Mouse (Mus musculus): ENCODE measurements around the gene Pam. TPM values are rescaled to one million over a fixed set of nuclear protein-coding genes. Genes with fewer than 3 reads are reported as not detected.

Gene Pam
- polyA plus RNA-seq, 1 experiment from 2014 or later, result 10.1 TPM

DNA sequence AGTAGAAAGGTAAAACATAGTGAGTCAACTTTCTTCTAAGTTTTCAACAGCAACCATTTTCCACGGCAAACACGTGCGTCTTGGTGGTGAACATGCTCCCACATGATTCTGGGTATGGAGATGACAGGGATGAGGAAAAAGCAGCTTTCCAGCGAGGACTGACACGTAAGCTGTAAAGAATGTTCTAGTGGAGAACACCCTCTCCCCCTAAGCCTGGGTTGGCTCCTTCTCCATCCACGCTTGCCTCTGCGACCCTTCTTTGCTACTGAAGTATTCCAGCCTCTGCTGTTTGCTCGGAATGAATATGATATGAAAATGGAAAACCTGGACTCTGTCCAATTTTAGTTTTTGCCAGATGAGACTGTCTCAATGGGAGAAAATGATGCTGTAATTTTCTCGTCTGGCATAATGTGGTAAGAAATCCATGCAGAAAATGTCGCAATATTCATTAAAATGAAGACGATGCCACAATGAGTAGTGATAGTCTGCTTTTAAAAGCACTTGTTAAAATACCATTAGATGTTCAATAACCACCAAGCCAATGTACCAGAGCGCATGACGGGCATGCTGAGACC, 243.8 kb downstream of the Pam start:
- Histone ChIP-seq H3K4me1 (no peaks in the 10 kb centered on the region), H3K27me3 (ENCODE audit: low read depth, poor library complexity, severe bottlenecking) (no peaks in the 10 kb centered on the region), H3K9me3 (replicated peaks) (no peaks in the 10 kb centered on the region), H3K4me3 (no peak overlapping the region), H3K27ac (no peak overlapping the region), H3K36me3 (no peaks in the 10 kb centered on the region)
- DNase-seq (ENCODE audit: low spot score), result no peak
- WGBS, result 92% methylated on average over 13 of the region's 13 CpGs

DNA sequence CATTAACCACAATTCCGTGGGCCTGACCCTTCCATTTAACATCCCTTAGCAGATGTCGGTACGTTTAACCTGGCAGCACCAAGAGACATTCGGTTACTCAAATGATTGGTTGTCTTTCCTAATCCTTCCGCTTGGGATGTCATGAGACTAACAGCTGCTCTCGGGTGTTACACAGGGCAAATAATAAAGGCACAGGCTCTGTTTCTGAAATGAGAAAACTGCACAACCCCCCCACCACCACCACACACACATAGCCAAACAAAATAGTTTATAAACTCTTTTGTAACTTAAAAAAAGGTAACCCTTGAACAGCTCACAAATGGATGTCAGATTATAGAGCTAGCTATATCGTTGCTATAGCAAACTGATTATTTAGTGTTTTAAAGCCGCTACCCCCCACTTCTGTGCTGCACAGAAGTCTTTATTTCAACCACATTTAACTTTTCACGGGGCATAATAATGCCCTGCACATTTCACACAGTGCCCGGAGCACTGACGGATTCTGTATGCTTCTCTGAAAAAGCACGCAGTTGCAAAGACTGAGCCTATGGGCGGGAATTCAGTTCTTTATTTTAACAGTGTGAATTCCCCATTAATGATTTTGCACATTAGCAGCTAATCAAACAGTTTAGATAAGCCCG, 246.7 kb downstream of the Pam start:
- H3K27ac ChIP-seq, result no peak overlapping the region

DNA sequence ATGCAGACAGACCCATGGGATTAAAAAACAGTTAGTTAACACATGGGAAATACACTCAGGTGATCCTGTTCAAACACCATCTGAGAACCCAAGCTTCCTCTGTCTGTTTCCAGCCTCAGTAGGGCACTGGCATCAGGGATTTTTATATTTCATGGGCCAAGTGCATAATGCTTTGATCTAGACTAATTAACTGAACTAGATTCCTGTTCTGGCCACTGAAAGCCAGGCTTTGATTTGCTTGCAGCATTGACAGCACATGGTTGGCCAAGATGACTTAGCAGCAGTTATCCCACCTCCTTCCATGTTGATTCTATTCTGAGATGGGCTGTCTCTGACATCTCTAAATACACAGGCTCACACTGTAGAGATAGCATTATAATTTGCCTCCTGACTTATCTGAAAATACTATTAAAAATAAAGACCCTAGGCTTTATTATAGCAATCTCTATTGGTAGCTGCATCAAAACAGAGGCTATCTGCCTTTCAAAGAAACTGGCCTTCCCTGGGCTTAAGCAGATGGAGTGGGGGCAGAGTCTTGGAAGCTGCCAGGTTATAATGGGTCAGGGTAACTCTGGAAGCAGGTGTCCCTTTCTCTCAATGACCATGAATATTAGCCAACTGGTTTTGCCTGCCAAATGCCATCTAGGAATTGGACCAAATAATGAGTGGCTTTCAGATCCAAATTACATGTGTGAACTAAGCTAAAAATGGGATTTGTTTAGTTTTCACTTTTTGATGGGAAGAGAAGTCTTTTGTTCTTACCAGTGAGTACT, 252.0 kb downstream of the Pam start:
- Histone ChIP-seq H3K4me3 (no peak overlapping the region), H3K27ac (no peak overlapping the region), H3K36me3 (no peaks in the 10 kb centered on the region), H3K4me1 (no peaks in the 10 kb centered on the region), H3K9me3 (replicated peaks) (no peaks in the 10 kb centered on the region), H3K27me3 (ENCODE audit: low read depth, poor library complexity, severe bottlenecking) (no peaks in the 10 kb centered on the region)
- DNase-seq (ENCODE audit: low spot score), result no peak

More for the DNA sequence above, 246.7 kb downstream of the Pam start:
- WGBS, result 85% methylated on average over 14 of the region's 14 CpGs
- Histone ChIP-seq H3K4me3 (no peak overlapping the region), H3K9me3 (replicated peaks) (no peaks in the 10 kb centered on the region), H3K4me1 (no peaks in the 10 kb centered on the region), H3K36me3 (no peaks in the 10 kb centered on the region), H3K27me3 (ENCODE audit: low read depth, poor library complexity, severe bottlenecking) (no peaks in the 10 kb centered on the region)
- DNase-seq (ENCODE audit: low spot score), result no peak

DNA sequence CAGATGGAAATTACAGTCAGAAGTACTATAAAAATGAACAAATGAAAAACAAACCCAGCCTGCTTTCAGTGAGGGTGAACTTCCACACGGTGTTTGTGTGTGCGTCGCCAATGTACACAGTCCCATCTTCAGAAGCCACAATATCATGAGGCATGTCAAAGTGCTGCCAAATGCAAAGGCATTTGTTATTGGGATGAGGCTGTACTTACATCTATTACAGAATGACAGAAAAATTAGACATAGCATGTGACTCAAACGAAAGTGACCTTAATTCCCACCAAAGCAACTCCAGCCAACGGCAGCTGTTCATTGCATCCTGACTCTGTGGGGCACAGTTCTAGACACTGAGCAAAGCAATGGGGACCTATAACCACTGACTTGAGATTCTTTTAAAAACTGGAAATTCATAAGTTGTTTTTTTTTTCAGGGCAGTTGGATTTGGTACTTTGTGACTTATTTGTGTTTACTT, 261.1 kb downstream of the Pam start:
- Histone ChIP-seq H3K9me3 (replicated peaks) (no peaks in the 10 kb centered on the region; the same call in 1 of the 2 replicates), H3K4me3 (no peak overlapping the region), H3K27me3 (ENCODE audit: low read depth, poor library complexity, severe bottlenecking) (no peaks in the 10 kb centered on the region), H3K4me1 (no peaks in the 10 kb centered on the region), H3K36me3 (no peaks in the 10 kb centered on the region), H3K27ac (no peak overlapping the region)
- 96% methylated on average over 5 of the region's 5 CpGs for WGBS
- no peak for DNase-seq (ENCODE audit: low spot score)

GRCm38 (mm10) chr1:97833466-97834353, 261.7 kb downstream of the Pam start:
- H3K27ac ChIP-seq, result no peak overlapping the region
- 77% methylated on average over 5 of the region's 5 CpGs for WGBS
- H3K4me3 ChIP-seq, result no peak overlapping the region
- no peaks in the 10 kb centered on the region; the same call in 1 of the 2 replicates for H3K9me3 ChIP-seq (replicated peaks)
- no peak for DNase-seq (ENCODE audit: low spot score)
- no peaks in the 10 kb centered on the region for H3K4me1 ChIP-seq
- no peaks in the 10 kb centered on the region for H3K27me3 ChIP-seq (ENCODE audit: low read depth, poor library complexity, severe bottlenecking)
- H3K36me3 ChIP-seq, result no peaks in the 10 kb centered on the region

- no peaks in the 10 kb centered on the region; the same call in 1 of the 2 replicates for H3K9me3 ChIP-seq (replicated peaks)
- WGBS, result 98% methylated on average over 5 of the region's 5 CpGs
- no peak overlapping the region for H3K27ac ChIP-seq
- no peaks in the 10 kb centered on the region for H3K4me1 ChIP-seq
- DNase-seq (ENCODE audit: low spot score), result no peak
- H3K36me3 ChIP-seq, result no peaks in the 10 kb centered on the region
- H3K27me3 ChIP-seq (ENCODE audit: low read depth, poor library complexity, severe bottlenecking), result no peaks in the 10 kb centered on the region
- no peak overlapping the region for H3K4me3 ChIP-seq
Observed at GRCm38 (mm10) chr1:97828087-97828486, 267.4 kb downstream of the Pam start.

- 87% methylated on average over 2 of the region's 2 CpGs for WGBS
- Histone ChIP-seq H3K4me3 (no peak overlapping the region), H3K4me1 (no peaks in the 10 kb centered on the region), H3K27me3 (ENCODE audit: low read depth, poor library complexity, severe bottlenecking) (no peaks in the 10 kb centered on the region), H3K27ac (no peak overlapping the region), H3K9me3 (replicated peaks) (no peaks in the 10 kb centered on the region; the same call in 1 of the 2 replicates), H3K36me3 (no peaks in the 10 kb centered on the region)
- DNase-seq (ENCODE audit: low spot score), result no peak
Observed at GRCm38 (mm10) chr1:97827566-97827965, 267.9 kb downstream of the Pam start.

- WGBS, result 95% methylated on average over 7 of the region's 7 CpGs
- DNase-seq (ENCODE audit: low spot score), result no peak
- Histone ChIP-seq H3K27me3 (ENCODE audit: low read depth, poor library complexity, severe bottlenecking) (no peaks in the 10 kb centered on the region), H3K36me3 (no peaks in the 10 kb centered on the region), H3K9me3 (replicated peaks) (no peaks in the 10 kb centered on the region), H3K27ac (no peak overlapping the region), H3K4me3 (no peak overlapping the region), H3K4me1 (no peaks in the 10 kb centered on the region)
Observed at GRCm38 (mm10) chr1:97822904-97823303, 272.5 kb downstream of the Pam start.

- Histone ChIP-seq H3K27ac (no peak overlapping the region), H3K9me3 (replicated peaks) (no peaks in the 10 kb centered on the region), H3K36me3 (no peaks in the 10 kb centered on the region), H3K27me3 (ENCODE audit: low read depth, poor library complexity, severe bottlenecking) (no peaks in the 10 kb centered on the region), H3K4me3 (no peak overlapping the region), H3K4me1 (no peaks in the 10 kb centered on the region)
- DNase-seq (ENCODE audit: low spot score), result no peak
- 89% methylated on average over 5 of the region's 5 CpGs for WGBS
Observed at GRCm38 (mm10) chr1:97822203-97822602, 273.2 kb downstream of the Pam start.

DNA sequence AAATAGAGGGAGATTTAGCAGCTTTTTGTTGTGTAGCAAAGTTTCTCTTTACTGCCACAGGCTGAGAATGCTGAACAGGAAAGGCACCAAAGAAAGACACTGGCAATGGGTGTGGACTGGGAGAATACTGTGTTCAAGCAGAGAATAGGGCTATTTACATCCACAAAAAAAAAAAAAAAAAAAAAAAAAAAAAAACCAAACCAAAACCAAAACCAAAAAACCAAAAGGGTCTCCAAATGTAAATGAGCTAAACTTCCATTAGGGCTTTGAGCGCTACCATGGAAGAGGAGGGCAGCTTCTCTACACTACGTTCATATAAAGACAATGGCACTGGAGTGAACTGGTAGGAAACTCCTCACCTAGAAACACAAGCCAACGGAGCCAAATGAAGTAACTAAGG, 274.2 kb downstream of the Pam start:
- Histone ChIP-seq H3K4me1 (no peaks in the 10 kb centered on the region), H3K27ac (no peak overlapping the region), H3K36me3 (no peaks in the 10 kb centered on the region), H3K9me3 (replicated peaks) (no peaks in the 10 kb centered on the region), H3K4me3 (no peak overlapping the region), H3K27me3 (ENCODE audit: low read depth, poor library complexity, severe bottlenecking) (no peaks in the 10 kb centered on the region)
- DNase-seq (ENCODE audit: low spot score), result no peak
- 88% methylated on average over 3 of the region's 3 CpGs for WGBS

DNA sequence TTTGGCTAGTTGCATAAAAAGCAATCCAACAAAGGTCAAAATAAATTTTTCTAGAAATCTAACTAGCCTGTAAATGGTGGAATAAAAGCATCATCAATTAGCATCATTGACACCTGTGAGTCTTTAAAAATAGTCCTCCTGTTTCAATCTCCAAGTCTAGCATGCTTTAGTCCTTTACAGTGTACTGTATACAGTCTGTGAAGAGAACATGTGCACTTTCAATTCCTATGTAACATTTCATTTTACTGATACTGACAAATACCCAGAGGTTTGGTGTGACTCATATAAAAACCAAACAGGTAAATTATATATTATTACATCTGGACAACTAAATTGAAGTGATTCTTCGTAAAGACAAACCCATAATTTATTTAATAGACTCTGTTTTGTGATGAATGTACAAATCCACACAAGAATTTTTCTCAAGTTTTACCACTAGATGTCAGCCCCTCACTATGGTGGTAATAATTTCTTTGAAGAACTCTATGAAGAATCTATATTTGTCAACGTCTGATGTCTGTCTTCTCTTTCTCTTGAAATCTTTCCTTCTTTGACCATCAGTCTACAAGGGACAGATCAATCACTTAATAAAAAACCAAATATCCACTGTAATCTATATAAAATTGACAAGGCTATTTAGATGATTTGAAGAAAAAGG, 286.1 kb downstream of the Pam start:
- Histone ChIP-seq H3K36me3 (no peaks in the 10 kb centered on the region), H3K27me3 (ENCODE audit: low read depth, poor library complexity, severe bottlenecking) (no peaks in the 10 kb centered on the region), H3K9me3 (replicated peaks) (no peaks in the 10 kb centered on the region), H3K4me1 (no peaks in the 10 kb centered on the region), H3K4me3 (no peak overlapping the region), H3K27ac (no peak overlapping the region)
- WGBS, result 65% methylated on average over 2 of the region's 2 CpGs
- DNase-seq (ENCODE audit: low spot score), result no peak

DNA sequence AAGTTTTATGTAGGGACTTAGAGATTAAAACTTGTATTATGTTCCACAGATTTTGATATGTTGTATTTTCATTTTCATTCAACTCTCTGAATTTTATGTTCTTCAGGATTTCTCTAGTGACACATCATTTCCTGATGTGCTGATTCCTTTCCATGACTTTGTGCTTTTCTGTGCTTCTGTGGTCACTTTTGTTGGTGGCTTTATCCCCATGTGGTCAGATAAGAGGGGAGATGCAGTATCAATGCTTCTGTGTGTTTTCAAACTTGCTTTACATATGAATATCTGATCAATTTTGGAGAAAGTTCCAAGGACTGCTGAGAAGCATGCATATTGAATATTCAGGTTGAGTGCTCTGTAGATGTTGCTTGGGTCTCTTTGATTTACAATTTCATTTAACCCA, 290.9 kb downstream of the Pam start:
- H3K4me1 ChIP-seq, result no peaks in the 10 kb centered on the region
- DNase-seq (ENCODE audit: low spot score), result no peak
- no peaks in the 10 kb centered on the region for H3K9me3 ChIP-seq (replicated peaks)
- no peaks in the 10 kb centered on the region for H3K36me3 ChIP-seq
- H3K27ac ChIP-seq, result no peak overlapping the region
- no peak overlapping the region for H3K4me3 ChIP-seq
- H3K27me3 ChIP-seq (ENCODE audit: low read depth, poor library complexity, severe bottlenecking), result no peaks in the 10 kb centered on the region

Data from limb, embryonic 10.5 days (tissue).